Mouse (Mus musculus) liver, adult 2 months (tissue): ENCODE data around the gene Kcnk3. TPM values are rescaled to one million over a fixed set of nuclear protein-coding genes. Genes with fewer than 3 reads are reported as not detected.

Source experiments
- DNase-seq: peaks from one replicate; pipeline ENCODE4 v3.0.0-alpha.2; 2011; ENCODE audit warnings: low read depth, low spot score; ENCODE audit errors: extremely low read depth
- H3K27ac ChIP-seq: fragments of 200-500 bp; replicated peaks from 2 replicates; pipeline ENCODE4 v1.5.1; 2012; ENCODE audit warnings: low read depth, mild to moderate bottlenecking, control low read depth, inconsistent platforms, low read length; ENCODE audit not compliant: insufficient read depth
- H3K27me3 ChIP-seq: fragments of 200-500 bp; 2 replicates; pipeline ENCODE4 v1.6.1; 2012; ENCODE audit warnings: mild to moderate bottlenecking, moderate library complexity, low read length, inconsistent platforms; ENCODE audit not compliant: control insufficient read depth, insufficient read depth
- H3K36me3 ChIP-seq: fragments of 200-500 bp; 2 replicates; pipeline ENCODE4 v1.6.1; 2012; ENCODE audit warnings: low read length, inconsistent platforms; ENCODE audit not compliant: control insufficient read depth, insufficient read depth
- H3K4me1 ChIP-seq: fragments of 200-500 bp; 2 replicates; pipeline ENCODE4 v1.6.1; 2011; ENCODE audit warnings: low read length; ENCODE audit not compliant: control insufficient read depth, insufficient read depth
- H3K4me3 ChIP-seq: fragments of 200-500 bp; 2 replicates; pipeline ENCODE4 v1.5.1; 2011; ENCODE audit warnings: low read depth, mild to moderate bottlenecking, control low read depth, low read length, moderate library complexity; ENCODE audit not compliant: insufficient read depth
- H3K79me2 ChIP-seq: fragments of 200-500 bp; 2 replicates; pipeline ENCODE4 v1.6.1; 2012; ENCODE audit warnings: inconsistent platforms, mild to moderate bottlenecking, low read length, moderate library complexity; ENCODE audit not compliant: control insufficient read depth, insufficient read depth
- H3K9ac ChIP-seq: fragments of 200-500 bp; 2 replicates; pipeline ENCODE4 v1.6.1; 2012; ENCODE audit warnings: low read depth, mild to moderate bottlenecking, control low read depth, inconsistent platforms, low read length
- CTCF ChIP-seq: fragments of 200-500 bp; IDR thresholded peaks from 2 replicates; pipeline ENCODE4 v1.5.1; 2011; ENCODE audit warnings: low read depth, low read length, control low read depth
- POLR2A ChIP-seq: fragments of 200-500 bp; IDR thresholded peaks from 2 replicates; pipeline ENCODE4 v1.6.1; 2011; ENCODE audit warnings: low read length, control low read depth; ENCODE audit not compliant: insufficient read depth; ENCODE audit errors: extremely low read depth
- WGBS: fragments of 180-500 bp; shearing (Covaris S2); methylation state at CpG from one replicate; pipeline ENCODE4 v1.1.7; 2018; 5-methylcytosine and 5-hydroxymethylcytosine counted together
- polyA plus RNA-seq: library from polyadenylated mRNA; depleted of rRNA; stranded (reverse); fragments of >200 nt; gene quantifications from 2 replicates; pipeline ENCODE4 v1.2.3, GENCODE M21; 2012
- total RNA-seq: library from RNA; depleted of rRNA; stranded (reverse); fragments of >200 nt; gene quantifications from 2 replicates; pipeline ENCODE4 v1.2.3, GENCODE M21; 2014

Gene Kcnk3
- total and polyA plus RNA-seq, 2 experiments, result 0.18 to 0.61 TPM

- H3K4me1 ChIP-seq, result no peaks in the 10 kb centered on the region
- WGBS, result 88% methylated on average over 6 of the region's 6 CpGs
- no peak overlapping the region for H3K9ac ChIP-seq
- H3K4me3 ChIP-seq, result no peak overlapping the region
- no peak for TF ChIP-seq POLR2A
- no peak for TF ChIP-seq CTCF
- no peak for DNase-seq
- H3K36me3 ChIP-seq, result no peaks in the 10 kb centered on the region
- no peaks in the 10 kb centered on the region for H3K79me2 ChIP-seq
- no peaks in the 10 kb centered on the region for H3K27me3 ChIP-seq
- no peak overlapping the region for H3K27ac ChIP-seq
Measured at GRCm38 (mm10) chr5:30552006-30552405, 36.0 kb upstream of the Kcnk3 start.

GRCm38 (mm10) chr5:30553936-30554335, 34.0 kb upstream of the Kcnk3 start:
- no peak overlapping the region for H3K27ac ChIP-seq
- H3K27me3 ChIP-seq, result no peaks in the 10 kb centered on the region
- no peak for DNase-seq
- no peaks in the 10 kb centered on the region for H3K79me2 ChIP-seq
- no peaks in the 10 kb centered on the region for H3K4me1 ChIP-seq
- no peak overlapping the region for H3K4me3 ChIP-seq
- H3K9ac ChIP-seq, result no peak overlapping the region
- no peaks in the 10 kb centered on the region for H3K36me3 ChIP-seq
- WGBS, result 91% methylated on average over 13 of the region's 13 CpGs
- TF ChIP-seq POLR2A, result no peak
- no peak for TF ChIP-seq CTCF

GRCm38 (mm10) chr5:30554981-30555380, 33.0 kb upstream of the Kcnk3 start:
- Histone ChIP-seq H3K4me1 (no peaks in the 10 kb centered on the region), H3K4me3 (no peak overlapping the region), H3K27ac (no peak overlapping the region), H3K27me3 (no peaks in the 10 kb centered on the region), H3K79me2 (no peaks in the 10 kb centered on the region), H3K36me3 (no peaks in the 10 kb centered on the region), H3K9ac (no peak overlapping the region)
- DNase-seq, result no peak
- no peak for TF ChIP-seq CTCF
- no peak for TF ChIP-seq POLR2A
- whole genome bisulfite sequencing, result 81% methylated on average over 8 of the region's 8 CpGs

DNA sequence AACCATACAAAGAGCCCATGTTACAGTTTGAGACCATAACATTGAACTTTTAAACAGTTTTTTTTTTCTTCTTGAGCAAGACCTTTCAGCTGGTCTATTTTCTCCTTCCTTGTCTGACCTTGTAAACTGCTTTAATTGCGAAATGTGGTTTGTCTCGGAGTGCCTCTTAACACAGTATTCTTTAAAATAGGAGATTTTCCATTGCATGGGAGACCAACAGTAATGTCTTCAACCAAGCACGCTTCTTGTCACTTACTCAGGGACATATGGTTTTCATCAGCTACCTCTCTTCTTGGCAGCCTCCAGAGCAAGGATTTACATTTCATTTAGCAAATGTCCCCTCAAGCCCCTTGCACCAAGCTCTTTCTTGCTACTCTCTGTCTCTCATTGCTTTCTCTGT, 31.7 kb upstream of the Kcnk3 start:
- WGBS, result 79% methylated on average over 3 of the region's 3 CpGs
- H3K27me3 ChIP-seq, result no peaks in the 10 kb centered on the region
- no peaks in the 10 kb centered on the region for H3K4me1 ChIP-seq
- no peak for TF ChIP-seq CTCF
- TF ChIP-seq POLR2A, result no peak
- H3K9ac ChIP-seq, result no peak overlapping the region
- H3K79me2 ChIP-seq, result no peaks in the 10 kb centered on the region
- no peak overlapping the region for H3K27ac ChIP-seq
- no peak overlapping the region for H3K4me3 ChIP-seq
- no peaks in the 10 kb centered on the region for H3K36me3 ChIP-seq
- no peak for DNase-seq

DNA sequence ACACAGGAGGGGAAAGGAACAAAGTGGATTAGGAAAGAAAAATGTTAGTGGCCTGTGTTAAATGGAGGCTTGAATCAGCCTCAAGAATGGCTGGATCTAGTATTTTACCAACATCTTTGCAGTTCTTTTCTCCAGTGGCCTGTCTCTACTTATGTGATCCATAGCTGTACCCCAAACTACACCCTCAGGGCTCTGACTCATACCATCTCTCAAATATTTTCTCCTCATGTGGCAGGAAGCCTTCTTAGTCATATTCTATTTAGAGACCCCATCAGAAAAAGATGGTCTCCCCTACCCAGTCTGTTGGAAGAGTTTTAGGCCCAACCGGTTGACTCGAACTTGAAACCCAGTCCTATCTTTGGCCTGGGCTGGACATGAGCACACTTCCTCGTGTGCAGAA, 28.5 kb upstream of the Kcnk3 start:
- no peak overlapping the region for H3K4me3 ChIP-seq
- no peaks in the 10 kb centered on the region for H3K27me3 ChIP-seq
- H3K4me1 ChIP-seq, result no peaks in the 10 kb centered on the region; the same call in 1 of the 2 replicates
- H3K9ac ChIP-seq, result no peak overlapping the region
- WGBS, result 90% methylated on average over 3 of the region's 3 CpGs
- H3K27ac ChIP-seq, result no peak overlapping the region
- no peak for TF ChIP-seq CTCF
- no peak for TF ChIP-seq POLR2A
- H3K36me3 ChIP-seq, result no peaks in the 10 kb centered on the region
- H3K79me2 ChIP-seq, result no peaks in the 10 kb centered on the region
- DNase-seq, result no peak

DNA sequence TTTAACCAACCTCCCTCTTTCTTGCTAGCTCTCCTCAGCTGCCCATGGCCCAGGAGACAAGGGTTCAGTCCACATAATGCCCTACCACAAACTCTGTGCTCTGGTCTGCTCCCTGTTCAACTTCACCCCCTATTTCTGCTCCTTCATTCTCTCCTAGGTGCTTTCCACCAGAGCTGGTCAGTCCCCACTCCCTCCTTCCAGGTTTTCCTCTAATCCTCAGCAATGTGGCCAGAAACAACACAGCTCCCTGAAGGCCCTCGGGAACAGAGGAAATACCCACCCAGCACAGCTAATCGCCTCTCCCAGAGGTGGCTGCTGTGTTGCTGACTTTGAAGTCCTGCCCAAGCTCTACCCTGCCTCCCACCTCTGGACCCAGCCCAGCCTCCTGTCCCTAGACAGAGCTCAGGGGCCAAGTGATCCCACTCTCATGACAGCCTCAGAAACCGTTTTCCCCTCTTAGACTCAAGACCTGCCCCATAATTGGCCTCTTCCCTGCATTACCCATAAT, 27.9 kb upstream of the Kcnk3 start:
- no peaks in the 10 kb centered on the region for H3K36me3 ChIP-seq
- 69% methylated on average over 3 of the region's 3 CpGs for WGBS

More for the DNA sequence above, 27.9 kb upstream of the Kcnk3 start:
- no peaks in the 10 kb centered on the region for H3K27me3 ChIP-seq
- no peaks in the 10 kb centered on the region; the same call in 1 of the 2 replicates for H3K4me1 ChIP-seq
- H3K27ac ChIP-seq, result no peak overlapping the region
- H3K9ac ChIP-seq, result no peak overlapping the region
- no peak for TF ChIP-seq POLR2A
- no peak for TF ChIP-seq CTCF
- H3K4me3 ChIP-seq, result no peak overlapping the region
- H3K79me2 ChIP-seq, result no peaks in the 10 kb centered on the region
- no peak for DNase-seq
